Mouse (Mus musculus): ENCODE results near the gene Csnka2ip. TPM values are rescaled to one million over a fixed set of nuclear protein-coding genes. Genes with fewer than 3 reads are reported as not detected.

Csnka2ip gene
- polyA plus RNA-seq, 1 experiment from 2014 or later, result not detected

Other genes starting within 250 kb of the Csnka2ip start
- gene 4930453N24Rik, start 168.8 kb upstream of the Csnka2ip start, polyA plus RNA-seq (2014; fragmentation: Nextera tagmentation; extraction: Ambion mirVana), result 25.3 and 25.4 TPM in 2 replicates
- 5.0 and 8.6 TPM in 2 replicates for gene Zfp654, start 249.2 kb upstream of the Csnka2ip start, polyA plus RNA-seq (2014; fragmentation: Nextera tagmentation; extraction: Ambion mirVana)
- gene Cggbp1, start 249.6 kb upstream of the Csnka2ip start, polyA plus RNA-seq (2014; fragmentation: Nextera tagmentation; extraction: Ambion mirVana), result 62.6 and 105 TPM in 2 replicates

Measured in kidney, embryonic 14.5 days (tissue).